ENCODE assay signal across 1 mouse cellular context in genomic region chr10:79928907-79929701, GRCm38 (mm10).
TF ChIP-seq lines count a peak whose summit lies in the region.

No protein-coding gene starts in this region.

TF ChIP-seq in CH12.LX, 34 proteins besides CTCF, POLR2A, EP300 and RAD21:
- no peak for TF ChIP-seq ZKSCAN1 (IDR thresholded peaks at IDR 0.05; ENCODE audit: borderline replicate concordance, low read depth, low read length)
- TF ChIP-seq CHD2 (IDR thresholded peaks at IDR 0.05; ENCODE audit: low read length): peak; percentile 90
- TF ChIP-seq CHD1 (IDR thresholded peaks at IDR 0.05; ENCODE audit: low read depth, low read length): no peak; the same call in 1 of the 2 replicates
- no peak for TF ChIP-seq PAX5 (IDR thresholded peaks at IDR 0.05; ENCODE audit: low read length)
- TF ChIP-seq HCFC1 (IDR thresholded peaks at IDR 0.05; ENCODE audit: low read depth, low read length): no peak
- no peak for TF ChIP-seq TCF12 (IDR thresholded peaks at IDR 0.05; ENCODE audit: low read depth, low read length)
- TF ChIP-seq NRF1 (IDR thresholded peaks at IDR 0.05; ENCODE audit: low read depth, low read length): no peak
- 0 out of 2 replicates have a peak, but pooled peaks have one; percentile 24 for TF ChIP-seq ZMIZ1 (IDR thresholded peaks at IDR 0.05; ENCODE audit: low read depth, low read length)
- no peak for TF ChIP-seq JUN (IDR thresholded peaks at IDR 0.05; ENCODE audit: insufficient read depth, low read depth, low read length)
- TF ChIP-seq SIN3A (IDR thresholded peaks at IDR 0.05; ENCODE audit: low read length): peak; percentile 42; the same call in 1 of the 2 replicates
- TF ChIP-seq GABPA (IDR thresholded peaks at IDR 0.05; ENCODE audit: insufficient replicate concordance, low read depth, low read length): no peak
- TF ChIP-seq USF2 (conservative IDR thresholded peaks at IDR 0.05; ENCODE audit: low read depth, low read length): no peak
- no peak for TF ChIP-seq ZNF384 (IDR thresholded peaks at IDR 0.05; ENCODE audit: low read depth, low read length)
- no peak for TF ChIP-seq RCOR1 (conservative IDR thresholded peaks at IDR 0.05; ENCODE audit: low read depth, low read length)
- TF ChIP-seq JUND (conservative IDR thresholded peaks at IDR 0.05; ENCODE audit: low read depth, low read length): no peak
- TF ChIP-seq IRF4 (IDR thresholded peaks at IDR 0.05; ENCODE audit: low read depth, low read length): no peak
- no peak for TF ChIP-seq UBTF (IDR thresholded peaks at IDR 0.05; ENCODE audit: low read depth, low read length)
- 0 out of 2 replicates have a peak, but pooled peaks have one; percentile 33 for TF ChIP-seq MAZ (IDR thresholded peaks at IDR 0.05; ENCODE audit: low read depth, low read length)
- TF ChIP-seq MAX (IDR thresholded peaks at IDR 0.05; ENCODE audit: low read length): no peak
- TF ChIP-seq MAFK (IDR thresholded peaks at IDR 0.05; ENCODE audit: insufficient replicate concordance, low read length): no peak
- TF ChIP-seq ELF1 (IDR thresholded peaks at IDR 0.05; ENCODE audit: low read depth, low read length): no peak
- TF ChIP-seq TBP (conservative IDR thresholded peaks at IDR 0.05; ENCODE audit: low read depth, low read length): no peak
